Mouse (Mus musculus) hindbrain, embryonic 11.5 days (tissue): ENCODE measurements at regions not wholly inside any gene's neighbourhood (a gene's known extent, or its start where the extent isn't known, plus 50 kb on each side); places are given as distances from the start of the nearest gene placed in this dataset.
A peak's percentile ranks its signal among the peaks of the same experiment; 100 is the strongest.

Experiments
- ATAC-seq: fragments of 200-750 bp; cut with Nextera tagmentation; 2 replicates; pipeline ENCODE4 v1.8.0; 2017; ENCODE audit warnings: mild to moderate bottlenecking, moderate TSS enrichment, moderate library complexity; ENCODE audit not compliant: low FRiP score
- DNase-seq: peaks from one replicate; pipeline ENCODE4 v3.0.0-alpha.2; 2015; ENCODE audit warnings: low spot score
- H3K27ac ChIP-seq: fragments of 300-500 bp; sonication (generic); 2 replicates; pipeline ENCODE4 v1.5.1; 2014; ENCODE audit warnings: mild to moderate bottlenecking, low read depth, low read length
- H3K27me3 ChIP-seq: fragments of 300-500 bp; sonication (generic); 2 replicates; pipeline ENCODE4 v1.6.1; 2014; ENCODE audit warnings: mild to moderate bottlenecking, low read length, moderate library complexity, mixed read lengths; ENCODE audit not compliant: control insufficient read depth, insufficient read depth
- H3K36me3 ChIP-seq: fragments of 300-500 bp; sonication (generic); 2 replicates; pipeline ENCODE4 v1.6.1; 2014; ENCODE audit warnings: mild to moderate bottlenecking, low read length, moderate library complexity, mixed read lengths; ENCODE audit not compliant: control insufficient read depth, insufficient read depth
- H3K4me1 ChIP-seq: fragments of 300-500 bp; sonication (generic); replicated peaks from 2 replicates; pipeline ENCODE4 v1.6.1; 2014; ENCODE audit warnings: low read length, mixed read lengths; ENCODE audit not compliant: control insufficient read depth, insufficient read depth
- H3K4me2 ChIP-seq: fragments of 300-500 bp; sonication (generic); replicated peaks from 2 replicates; pipeline ENCODE4 v1.6.1; 2014; ENCODE audit warnings: mild to moderate bottlenecking, low read depth, low read length
- H3K4me3 ChIP-seq: fragments of 300-500 bp; sonication (generic); 2 replicates; pipeline ENCODE4 v1.5.1; 2014; ENCODE audit warnings: low read depth, low read length
- H3K9ac ChIP-seq: fragments of 300-500 bp; sonication (generic); 2 replicates; pipeline ENCODE4 v1.6.1; 2014; ENCODE audit warnings: low read depth, low read length
- H3K9me3 ChIP-seq: fragments of 300-500 bp; sonication (generic); 2 replicates; pipeline ENCODE4 v1.6.1; 2016; ENCODE audit warnings: low read length; ENCODE audit not compliant: control insufficient read depth
- WGBS: fragments of 180-500 bp; shearing (Covaris S2); extraction: QIAGEN DNeasy Blood & Tissue Kit; methylation state at CpG from one replicate; pipeline ENCODE4 v1.1.7; 2014; 5-methylcytosine and 5-hydroxymethylcytosine counted together

DNA sequence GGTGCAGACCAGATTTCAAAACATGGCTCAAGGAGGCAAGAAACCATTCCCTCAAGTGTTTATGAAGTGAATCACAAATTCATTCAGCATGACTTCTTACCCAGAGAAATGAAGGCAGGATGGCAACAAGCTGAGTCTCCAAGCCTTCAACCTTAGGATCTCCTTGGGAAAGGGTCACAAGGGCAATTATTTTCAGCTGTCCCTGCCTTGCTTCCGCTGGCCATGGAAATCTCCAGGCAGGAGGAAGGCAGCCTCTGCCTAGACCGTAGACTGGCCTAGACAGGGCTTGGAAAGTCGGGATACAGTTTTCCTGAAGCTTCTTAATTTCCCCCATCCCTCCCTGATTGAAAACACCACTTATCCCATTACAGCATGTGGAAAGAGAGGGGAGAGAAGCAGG lies 165.0 kb downstream of the Zfp365 start:
- Histone ChIP-seq H3K4me3 (no peak overlapping the region), H3K4me1 (no peaks in the 10 kb centered on the region), H3K4me2 (no peak overlapping the region), H3K27ac (no peak overlapping the region), H3K27me3 (no peaks in the 10 kb centered on the region), H3K9ac (no peak overlapping the region), H3K36me3 (no peaks in the 10 kb centered on the region), H3K9me3 (no peaks in the 10 kb centered on the region)
- 64% methylated on average over 3 of the region's 3 CpGs for WGBS
- no peak for ATAC-seq
- DNase-seq = peak; percentile 18

DNA sequence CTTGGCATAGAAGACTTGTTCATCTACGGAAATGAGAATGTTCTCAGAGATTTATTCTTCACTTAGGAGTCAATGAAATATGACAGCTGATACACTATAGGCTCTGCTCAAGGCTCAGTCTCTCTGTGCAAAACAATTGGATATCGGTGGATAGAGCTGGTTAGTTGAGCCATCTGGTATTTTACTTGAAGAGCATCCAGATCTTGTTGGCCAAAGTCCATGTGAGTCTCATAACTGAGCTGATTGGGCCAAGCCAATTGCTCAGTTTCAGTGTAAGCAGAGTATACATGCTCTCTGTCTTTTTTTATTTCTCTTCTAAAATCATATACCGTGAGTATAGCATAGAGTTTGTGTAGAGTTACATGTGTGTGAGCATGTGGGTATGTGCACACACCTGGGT lies 166.3 kb downstream of the Zfp365 start:
- no peak overlapping the region for H3K27ac ChIP-seq
- H3K4me3 ChIP-seq = no peak overlapping the region
- H3K9me3 ChIP-seq = no peaks in the 10 kb centered on the region
- no peak for DNase-seq
- no peaks in the 10 kb centered on the region for H3K4me1 ChIP-seq
- H3K9ac ChIP-seq = no peak overlapping the region
- no peaks in the 10 kb centered on the region for H3K27me3 ChIP-seq
- no peak for ATAC-seq
- H3K4me2 ChIP-seq = no peak overlapping the region
- 94% methylated on average over 3 of the region's 3 CpGs for WGBS
- no peaks in the 10 kb centered on the region for H3K36me3 ChIP-seq

DNA sequence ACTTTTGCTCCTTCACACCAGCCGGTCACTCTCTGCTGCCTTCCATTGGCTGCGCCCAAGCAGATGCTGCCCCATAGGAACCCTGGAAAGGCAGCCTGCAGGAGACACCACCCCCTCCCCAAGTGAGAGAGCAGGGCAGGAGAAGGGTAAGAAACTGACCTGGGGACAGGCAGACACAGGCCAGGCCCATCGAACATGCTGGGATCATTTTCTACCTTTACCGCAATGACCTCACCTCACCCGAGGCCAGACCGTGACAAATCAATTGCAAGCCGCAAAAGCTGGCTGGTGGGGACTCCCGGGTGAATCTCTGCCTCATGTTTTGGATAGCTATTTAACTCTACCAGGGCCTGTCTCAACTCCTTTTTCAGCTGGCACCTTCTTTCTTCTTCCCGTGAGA lies 168.9 kb downstream of the Zfp365 start:
- no peaks in the 10 kb centered on the region for H3K27me3 ChIP-seq
- no peak overlapping the region for H3K4me2 ChIP-seq
- H3K4me1 ChIP-seq = no peaks in the 10 kb centered on the region
- no peaks in the 10 kb centered on the region for H3K36me3 ChIP-seq
- 48% methylated on average over 9 of the region's 9 CpGs for WGBS
- H3K27ac ChIP-seq = no peak overlapping the region
- no peak overlapping the region for H3K4me3 ChIP-seq
- no peaks in the 10 kb centered on the region for H3K9me3 ChIP-seq
- no peak overlapping the region for H3K9ac ChIP-seq
- peak; percentile 15 for DNase-seq
- ATAC-seq = no peak

DNA sequence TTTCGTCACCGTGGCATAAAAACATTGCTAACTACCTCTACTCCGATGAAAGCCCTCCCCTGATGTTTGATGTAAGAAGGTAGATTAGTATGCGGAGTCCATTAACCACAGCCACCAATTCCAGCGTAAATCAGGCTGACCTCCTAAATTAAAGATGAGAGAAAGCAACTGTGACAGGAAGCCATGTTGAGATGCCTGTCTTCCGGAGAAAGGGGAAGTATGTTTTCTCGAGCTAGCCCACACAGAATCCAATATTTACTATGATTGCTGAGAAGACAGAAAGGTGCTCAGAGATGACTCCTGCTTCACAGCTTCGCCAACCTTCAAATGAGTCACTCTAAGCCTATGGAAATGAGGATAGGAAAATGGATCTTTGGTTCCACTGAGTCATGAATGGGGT lies 169.6 kb downstream of the Zfp365 start:
- Histone ChIP-seq H3K4me3 (no peak overlapping the region), H3K36me3 (no peaks in the 10 kb centered on the region), H3K9me3 (no peaks in the 10 kb centered on the region), H3K27ac (no peak overlapping the region), H3K9ac (no peak overlapping the region), H3K4me1 (no peaks in the 10 kb centered on the region), H3K27me3 (no peaks in the 10 kb centered on the region), H3K4me2 (no peak overlapping the region)
- WGBS = 80% methylated on average over 8 of the region's 8 CpGs
- ATAC-seq = no peak
- no peak for DNase-seq

DNA sequence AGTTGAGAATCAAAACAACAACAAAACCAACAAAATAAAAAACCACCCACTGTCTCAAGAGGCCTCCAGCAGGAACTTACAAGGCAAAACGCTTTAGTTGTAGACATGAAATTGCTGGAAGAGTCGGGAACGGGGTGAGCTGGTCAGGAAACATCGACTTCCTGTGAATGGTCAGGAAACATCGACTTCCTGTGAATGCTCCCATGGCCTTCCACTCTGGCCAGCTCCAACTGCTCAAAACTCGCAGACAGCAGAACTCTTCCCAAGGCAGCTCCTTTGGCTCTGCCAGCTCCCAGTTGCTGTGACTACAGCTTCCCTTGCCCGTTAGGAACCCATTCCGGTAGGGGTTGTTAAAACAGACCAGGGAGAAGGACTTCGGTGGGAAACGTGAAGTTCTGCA lies 170.2 kb downstream of the Zfp365 start:
- Histone ChIP-seq H3K4me3 (no peak overlapping the region), H3K9ac (no peak overlapping the region), H3K9me3 (no peaks in the 10 kb centered on the region), H3K27me3 (no peaks in the 10 kb centered on the region), H3K27ac (no peak overlapping the region), H3K4me1 (no peaks in the 10 kb centered on the region), H3K36me3 (no peaks in the 10 kb centered on the region), H3K4me2 (no peak overlapping the region)
- DNase-seq = no peak
- WGBS = 77% methylated on average over 10 of the region's 10 CpGs
- ATAC-seq = no peak

DNA sequence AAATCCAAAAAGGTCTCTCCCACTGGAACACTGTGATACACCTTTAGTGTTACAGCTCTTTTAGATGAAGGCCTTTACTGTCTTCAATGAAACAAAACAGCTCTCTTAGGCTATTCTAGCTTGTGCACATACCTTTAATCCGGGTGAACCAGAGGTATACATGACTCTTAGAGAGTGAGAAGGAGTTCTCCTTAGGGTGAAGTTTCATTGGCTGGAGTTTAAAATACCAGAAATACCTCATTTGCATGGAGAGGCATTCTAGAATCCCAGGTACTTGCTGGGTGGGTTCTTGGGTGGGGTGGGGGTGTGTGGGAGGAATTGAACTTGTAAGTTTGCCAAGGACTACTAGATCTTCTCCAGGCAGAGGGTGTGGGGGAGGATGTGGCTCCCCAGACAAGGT lies 173.3 kb downstream of the Zfp365 start:
- 64% methylated on average over 1 of the region's 1 CpGs for WGBS
- Histone ChIP-seq H3K9me3 (no peaks in the 10 kb centered on the region), H3K27me3 (no peaks in the 10 kb centered on the region), H3K4me1 (no peaks in the 10 kb centered on the region), H3K4me3 (no peak overlapping the region), H3K27ac (no peak overlapping the region), H3K4me2 (no peak overlapping the region), H3K36me3 (no peaks in the 10 kb centered on the region), H3K9ac (no peak overlapping the region)
- DNase-seq = no peak
- ATAC-seq = no peak

DNA sequence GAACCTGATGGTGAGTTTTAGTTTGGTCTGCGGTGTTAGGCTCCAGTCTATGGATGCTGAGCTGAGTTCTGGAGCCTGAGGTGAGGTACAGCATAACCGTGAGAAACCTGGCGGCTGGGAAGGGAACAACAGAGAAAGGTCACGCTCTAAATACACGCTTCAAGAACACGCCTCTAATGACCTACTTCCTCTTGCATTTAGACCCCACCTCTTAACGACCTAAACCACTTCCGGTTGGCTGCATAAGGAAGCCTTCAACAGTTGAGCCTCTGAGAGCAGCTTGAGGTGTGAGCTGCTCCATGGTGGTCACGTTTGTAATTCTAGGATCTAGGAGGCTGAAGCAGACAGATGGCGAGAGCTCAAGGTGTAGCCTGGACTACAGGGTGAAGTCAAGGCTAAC lies 175.8 kb downstream of the Zfp365 start:
- Histone ChIP-seq H3K27ac (no peak overlapping the region), H3K9me3 (no peaks in the 10 kb centered on the region), H3K4me1 (no peaks in the 10 kb centered on the region), H3K36me3 (no peaks in the 10 kb centered on the region), H3K27me3 (no peaks in the 10 kb centered on the region), H3K9ac (no peak overlapping the region), H3K4me2 (no peak overlapping the region), H3K4me3 (no peak overlapping the region)
- DNase-seq (no peak), ATAC-seq (no peak)
- WGBS = 90% methylated on average over 10 of the region's 10 CpGs

DNA sequence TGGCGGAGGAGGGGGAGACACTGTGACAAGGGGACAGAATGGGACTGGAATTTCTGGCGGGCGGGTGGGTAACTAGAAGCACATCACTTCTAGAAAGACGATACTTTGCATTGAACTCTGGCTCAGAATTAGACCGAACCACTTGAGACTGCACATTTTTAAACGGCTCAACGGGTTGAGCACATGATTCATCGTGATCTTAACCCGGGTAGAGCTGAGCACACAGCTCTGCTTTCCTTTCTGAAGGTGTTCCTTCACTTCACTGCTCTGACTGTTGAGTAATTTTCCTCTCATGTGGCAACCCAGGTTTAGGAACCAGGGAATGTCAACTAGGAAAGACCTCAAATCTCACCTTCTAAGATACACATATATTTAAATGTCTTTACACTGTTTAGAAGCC lies 180.9 kb downstream of the Zfp365 start:
- no peaks in the 10 kb centered on the region for H3K4me1 ChIP-seq
- no peaks in the 10 kb centered on the region for H3K36me3 ChIP-seq
- DNase-seq (no peak), ATAC-seq (no peak)
- H3K9me3 ChIP-seq = no peaks in the 10 kb centered on the region
- no peak overlapping the region for H3K27ac ChIP-seq
- 81% methylated on average over 9 of the region's 9 CpGs for WGBS
- no peaks in the 10 kb centered on the region for H3K27me3 ChIP-seq
- H3K4me3 ChIP-seq = no peak overlapping the region
- H3K9ac ChIP-seq = no peak overlapping the region
- H3K4me2 ChIP-seq = no peak overlapping the region

DNA sequence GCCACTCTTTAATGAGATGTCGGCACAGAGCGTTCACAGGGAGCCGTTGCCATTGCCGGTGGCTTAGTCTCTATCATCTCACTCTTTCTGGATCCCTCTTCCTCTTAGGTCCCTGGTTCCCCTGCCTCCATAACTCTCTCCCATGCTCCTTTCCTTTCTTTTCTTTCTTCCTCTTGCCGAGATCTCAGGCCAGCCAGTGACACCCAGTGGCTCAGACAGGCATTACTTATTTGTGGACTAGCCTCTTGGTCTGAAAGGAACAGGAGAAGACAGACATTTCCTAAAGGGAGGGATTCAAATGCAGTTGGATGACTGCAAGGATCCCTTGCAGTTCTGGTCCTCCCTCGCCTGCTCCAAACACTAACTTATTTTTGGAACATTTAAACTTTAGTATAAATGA lies 180.5 kb upstream of the Ado start:
- Histone ChIP-seq H3K36me3 (no peaks in the 10 kb centered on the region), H3K4me3 (no peak overlapping the region), H3K27me3 (no peaks in the 10 kb centered on the region), H3K9me3 (no peaks in the 10 kb centered on the region), H3K4me2 (no peak overlapping the region), H3K9ac (no peak overlapping the region), H3K4me1 (no peaks in the 10 kb centered on the region), H3K27ac (no peak overlapping the region)
- peak; percentile 49 for DNase-seq
- ATAC-seq = no peak
- WGBS = 54% methylated on average over 6 of the region's 6 CpGs
